23 mouse cellular contexts compared by ENCODE assay signal in the genomic region with DNA sequence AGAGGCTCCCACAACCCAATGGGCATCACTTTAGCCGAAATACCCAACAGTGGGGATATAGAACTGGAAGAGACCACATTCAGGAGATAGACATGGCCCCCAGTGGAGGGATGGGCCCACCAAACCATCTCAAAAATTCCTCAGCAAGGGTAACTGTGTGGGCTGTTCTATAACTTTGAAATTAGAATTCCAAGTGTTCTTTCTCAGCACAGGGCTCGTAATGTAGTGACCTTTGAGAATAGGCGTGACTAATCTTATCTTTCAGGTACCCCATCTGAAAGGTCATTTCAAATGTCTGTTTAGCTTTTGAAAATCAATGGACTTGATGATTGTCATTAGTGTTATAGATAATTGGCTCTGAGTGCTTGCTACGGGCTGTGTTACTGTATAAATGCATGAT. TPM values are rescaled to one million over a fixed set of nuclear protein-coding genes. Genes with fewer than 3 reads are reported as not detected.
"Had no signal": no experiment of that assay in that cellular context is flagged by ENCODE, and none has a peak within 500 bp of the region (broad histone marks: within the 10 kb centered on the region; RNA-seq: fewer than 3 reads in every experiment).

No protein-coding gene starts in this region.

- H3K27ac ChIP-seq: neural tube, embryonic 15.5 days; stomach, embryonic 15.5 days; stomach, postnatal 0 days had no signal

- H3K9ac ChIP-seq: neural tube, embryonic 15.5 days; stomach, embryonic 15.5 days had no signal

- H3K9me3 ChIP-seq: stomach, embryonic 15.5 days had no signal

- H3K4me1 ChIP-seq: neural tube, embryonic 15.5 days; stomach, embryonic 15.5 days had no signal

- DNase-seq: retina, postnatal 1 day; right cerebral cortex, adult 18-20 months; right cerebral cortex, postnatal 14 days; right cerebral cortex, postnatal 25 days; right cerebral cortex, postnatal 4 days; spleen, adult 18-20 months; thymus, adult 18-20 months; thymus, adult 2 months; thymus, postnatal 14 days; thymus, postnatal 25 days; thymus, postnatal 36 days; thymus, postnatal 4 days had no signal

- H3K36me3 ChIP-seq: neural tube, embryonic 15.5 days; stomach, embryonic 15.5 days had no signal

- H3K4me2 ChIP-seq: neural tube, embryonic 15.5 days; stomach, embryonic 15.5 days had no signal

- H3K27me3 ChIP-seq: neural tube, embryonic 15.5 days; stomach, embryonic 15.5 days had no signal

- H3K4me3 ChIP-seq: neural tube, embryonic 15.5 days; stomach, embryonic 15.5 days had no signal

RNA-seq across cellular contexts. Expression of a gene that starts 16.0 kb away (rescaled TPM):
- polyA plus RNA-seq: neural tube, embryonic 14.5 days; neural tube, embryonic 15.5 days; small intestine, adult 2 months; spleen, adult 2 months; stomach, embryonic 14.5 days; stomach, embryonic 15.5 days; stomach, embryonic 16.5 days; stomach, postnatal 0 days; testis, adult 2 months; thymus, adult 2 months; thymus, postnatal 0 days; urinary bladder, adult 2 months had no signal
